Mouse (Mus musculus) neural tube, embryonic 13.5 days (tissue): ENCODE results near the gene Sct. TPM values are rescaled to one million over a fixed set of nuclear protein-coding genes. Genes with fewer than 3 reads are reported as not detected.

Experiments
- ATAC-seq: fragments of 200-750 bp; cut with Nextera tagmentation; 2 replicates; pipeline ENCODE4 v1.8.0; 2017; ENCODE audit warnings: low read depth, mild to moderate bottlenecking, moderate TSS enrichment, moderate library complexity
- H3K27ac ChIP-seq: fragments of 300-500 bp; sonication (generic); replicated peaks from 2 replicates; pipeline ENCODE4 v1.5.1; 2015; ENCODE audit warnings: moderate library complexity, mild to moderate bottlenecking, inconsistent platforms
- H3K27me3 ChIP-seq: fragments of 300-500 bp; sonication (generic); 2 replicates; pipeline ENCODE4 v1.6.1; 2015; ENCODE audit warnings: mild to moderate bottlenecking, inconsistent platforms
- H3K36me3 ChIP-seq: fragments of 300-500 bp; sonication (generic); 2 replicates; pipeline ENCODE4 v1.6.1; 2015; ENCODE audit warnings: mild to moderate bottlenecking, inconsistent platforms
- H3K4me1 ChIP-seq: fragments of 300-500 bp; sonication (generic); replicated peaks from 2 replicates; pipeline ENCODE4 v1.6.1; 2015; ENCODE audit warnings: inconsistent platforms
- H3K4me2 ChIP-seq: fragments of 300-500 bp; sonication (generic); 2 replicates; pipeline ENCODE4 v1.6.1; 2015; ENCODE audit warnings: inconsistent platforms, mild to moderate bottlenecking, moderate library complexity
- H3K4me3 ChIP-seq: fragments of 300-500 bp; sonication (generic); 2 replicates; pipeline ENCODE4 v1.5.1; 2015; ENCODE audit warnings: mild to moderate bottlenecking, inconsistent platforms
- H3K9ac ChIP-seq: fragments of 300-500 bp; sonication (generic); 2 replicates; pipeline ENCODE4 v1.6.1; 2015; ENCODE audit warnings: moderate library complexity, mild to moderate bottlenecking, inconsistent platforms
- H3K9me3 ChIP-seq: fragments of 300-500 bp; sonication (generic); 2 replicates; pipeline ENCODE4 v1.6.1; 2016; ENCODE audit warnings: inconsistent platforms
- WGBS: fragments of 180-500 bp; shearing (Covaris S2); methylation state at CpG from one replicate; pipeline ENCODE4 v1.1.7; 2015; 5-methylcytosine and 5-hydroxymethylcytosine counted together
- polyA plus RNA-seq: library from polyadenylated mRNA; unstranded; fragments of >200 nt; fragmentation: Nextera tagmentation; extraction: Ambion mirVana; gene quantifications from 2 replicates; pipeline ENCODE4 v1.2.1, GENCODE M21; 2015

Gene Sct
- polyA plus RNA-seq, 1 experiment from 2014 or later, result 5.8 TPM

- no peak for ATAC-seq
- no peaks in the 10 kb centered on the region for H3K4me1 ChIP-seq
- H3K4me3 ChIP-seq, result no peak overlapping the region
- no peak overlapping the region for H3K27ac ChIP-seq
- no peak overlapping the region for H3K4me2 ChIP-seq
- H3K9me3 ChIP-seq, result no peaks in the 10 kb centered on the region
- no peak overlapping the region for H3K9ac ChIP-seq
- 84% methylated on average over 1 of the region's 1 CpGs for WGBS
- H3K36me3 ChIP-seq, result peaks cover 96% of the 10 kb centered on the region
- H3K27me3 ChIP-seq, result no peaks in the 10 kb centered on the region
These were observed 23.9 kb upstream of the Sct start for GRCm38 (mm10) chr7:141302702-141303268.

- Histone ChIP-seq H3K27me3 (peaks cover 2% of the 10 kb centered on the region), H3K9ac (no peak overlapping the region), H3K9me3 (no peaks in the 10 kb centered on the region), H3K4me3 (no peak overlapping the region), H3K4me1 (no peaks in the 10 kb centered on the region), H3K36me3 (peaks cover 96% of the 10 kb centered on the region), H3K4me2 (no peak overlapping the region), H3K27ac (no peak overlapping the region)
- 97% methylated on average over 9 of the region's 9 CpGs for WGBS
- ATAC-seq, result no peak
These were observed 22.5 kb upstream of the Sct start for GRCm38 (mm10) chr7:141301386-141301785.

GRCm38 (mm10) chr7:141299175-141299574 lies 20.2 kb upstream of the Sct start:
- WGBS, result 97% methylated on average over 8 of the region's 8 CpGs
- no peak overlapping the region for H3K27ac ChIP-seq
- ATAC-seq, result no peak

DNA sequence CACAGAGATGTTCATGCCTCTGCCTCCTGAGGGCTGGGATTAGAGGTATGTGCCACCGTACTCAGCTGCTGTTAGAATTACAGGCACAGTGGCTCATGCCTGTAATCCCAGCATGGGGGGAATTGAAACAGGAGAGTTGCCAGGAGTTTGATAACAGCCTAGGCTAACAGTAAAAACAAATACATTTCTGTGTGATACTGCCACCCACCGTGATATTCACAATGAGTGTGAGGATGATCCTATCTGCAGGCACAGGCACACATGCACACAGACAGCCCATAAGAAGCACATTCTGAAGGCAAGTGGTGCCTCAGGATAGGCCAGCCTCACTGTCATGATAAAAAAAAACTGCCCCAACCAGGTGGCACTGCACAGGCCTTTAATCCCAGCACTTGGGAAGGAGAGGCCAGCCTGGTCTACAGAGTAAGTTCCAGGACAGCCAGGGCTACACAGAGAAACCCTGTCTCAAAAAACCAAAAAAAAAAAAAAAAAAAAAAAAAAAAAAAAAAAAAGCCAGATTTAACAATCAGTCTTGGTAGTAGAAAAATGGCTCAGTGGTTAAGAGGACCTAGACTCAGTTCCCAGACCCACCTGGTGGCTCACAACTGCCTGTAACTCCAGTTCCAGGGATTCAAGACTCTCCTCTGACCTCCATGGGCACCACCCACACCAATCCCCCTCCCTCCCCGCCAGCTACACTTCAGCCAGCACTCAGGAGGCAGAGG lies 19.2 kb upstream of the Sct start:
- Histone ChIP-seq H3K9me3 (no peaks in the 10 kb centered on the region), H3K27me3 (peaks cover 35% of the 10 kb centered on the region), H3K36me3 (peaks cover 65% of the 10 kb centered on the region), H3K27ac (no peak overlapping the region), H3K4me1 (peaks cover 15% of the 10 kb centered on the region), H3K9ac (no peak overlapping the region), H3K4me2 (no peak overlapping the region), H3K4me3 (no peak overlapping the region)
- no peak for ATAC-seq
- 81% methylated on average over 3 of the region's 3 CpGs for WGBS

More at GRCm38 (mm10) chr7:141299175-141299574, 20.2 kb upstream of the Sct start:
- no peaks in the 10 kb centered on the region for H3K9me3 ChIP-seq
- H3K9ac ChIP-seq, result no peak overlapping the region
- H3K4me2 ChIP-seq, result no peak overlapping the region
- H3K27me3 ChIP-seq, result peaks cover 24% of the 10 kb centered on the region
- H3K4me3 ChIP-seq, result no peak overlapping the region
- peaks cover 75% of the 10 kb centered on the region for H3K36me3 ChIP-seq
- H3K4me1 ChIP-seq, result peaks cover 7% of the 10 kb centered on the region

DNA sequence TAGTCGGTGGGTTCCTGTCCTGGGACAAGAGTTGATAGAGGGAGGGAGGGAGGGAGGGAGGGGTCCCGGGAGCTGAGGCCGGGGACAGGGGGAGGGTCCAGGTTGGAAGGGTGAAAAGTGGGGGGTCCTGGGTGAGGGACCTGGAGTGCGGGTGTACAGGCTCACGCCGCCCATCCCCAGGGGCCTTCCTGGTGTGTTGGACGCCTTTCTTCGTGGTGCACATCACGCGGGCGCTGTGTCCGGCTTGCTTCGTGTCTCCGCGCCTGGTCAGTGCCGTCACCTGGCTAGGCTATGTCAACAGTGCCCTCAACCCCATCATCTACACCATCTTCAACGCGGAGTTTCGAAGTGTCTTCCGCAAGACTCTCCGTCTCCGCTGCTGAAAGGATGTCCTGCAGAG lies 15.5 kb upstream of the Sct start:
- peaks cover 30% of the 10 kb centered on the region for H3K36me3 ChIP-seq
- H3K9me3 ChIP-seq, result no peaks in the 10 kb centered on the region
- 8% methylated on average over 22 of the region's 22 CpGs for WGBS
- no peak overlapping the region for H3K27ac ChIP-seq
- no peak for ATAC-seq
- H3K4me2 ChIP-seq, result peak overlapping the region; percentile 63
- peak overlapping the region; percentile 34 for H3K4me3 ChIP-seq
- H3K27me3 ChIP-seq, result peaks cover 71% of the 10 kb centered on the region
- peaks cover 31% of the 10 kb centered on the region for H3K4me1 ChIP-seq
- peak overlapping the region; percentile 60 for H3K9ac ChIP-seq

GRCm38 (mm10) chr7:141293852-141294471 lies 15.0 kb upstream of the Sct start:
- no peak for ATAC-seq
- Histone ChIP-seq H3K9me3 (no peaks in the 10 kb centered on the region), H3K4me2 (peak overlapping the region; percentile 63), H3K4me3 (peak overlapping the region; percentile 34), H3K27me3 (peaks cover 72% of the 10 kb centered on the region), H3K36me3 (peaks cover 25% of the 10 kb centered on the region), H3K4me1 (peaks cover 31% of the 10 kb centered on the region), H3K27ac (no peak overlapping the region), H3K9ac (peak overlapping the region; percentile 60)
- WGBS, result 2% methylated on average over 53 of the region's 53 CpGs

GRCm38 (mm10) chr7:141292583-141293388 lies 13.9 kb upstream of the Sct start:
- no peaks in the 10 kb centered on the region for H3K9me3 ChIP-seq
- H3K4me1 ChIP-seq, result peaks cover 31% of the 10 kb centered on the region
- ATAC-seq, result peak; percentile 54
- peaks cover 15% of the 10 kb centered on the region for H3K36me3 ChIP-seq
- 30% methylated on average over 15 of the region's 15 CpGs for WGBS
- H3K9ac ChIP-seq, result peak overlapping the region; percentile 71; the same call in 1 of the 2 replicates
- no peak overlapping the region for H3K27ac ChIP-seq
- peaks cover 72% of the 10 kb centered on the region for H3K27me3 ChIP-seq
- H3K4me3 ChIP-seq, result peak overlapping the region; percentile 49
- peak overlapping the region; percentile 84 for H3K4me2 ChIP-seq

GRCm38 (mm10) chr7:141291921-141292582 lies 13.1 kb upstream of the Sct start, which contains the start of gene Drd4:
TSS of gene Drd4 (plus strand) at chr7:141292006.
- peak within 1 kb of the TSS; percentile 84 for H3K4me2 ChIP-seq

DNA sequence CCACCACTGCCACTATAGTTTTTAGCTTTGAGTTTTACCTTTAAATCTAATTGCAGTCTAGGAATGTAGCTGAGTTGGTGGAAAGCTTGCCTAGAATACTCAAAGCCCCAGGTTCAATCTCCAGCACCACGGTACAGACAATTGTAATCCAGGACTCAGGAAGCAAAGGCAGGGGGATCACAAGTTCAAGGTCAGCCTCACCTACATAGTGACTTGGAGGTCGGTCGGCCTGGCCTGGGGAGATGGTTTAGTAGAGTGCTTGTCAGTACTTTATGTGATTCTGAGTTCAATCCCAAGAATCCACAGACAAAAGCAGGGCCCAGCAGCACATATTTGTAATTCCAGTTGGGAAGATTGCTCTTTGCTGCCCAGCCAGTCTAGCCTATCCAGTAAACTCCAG lies 9.1 kb upstream of the Sct start:
- H3K27ac ChIP-seq, result no peak overlapping the region
- 88% methylated on average over 3 of the region's 3 CpGs for WGBS

More at GRCm38 (mm10) chr7:141291921-141292582, 13.1 kb upstream of the Sct start, which contains the start of gene Drd4:
- no peak within 1 kb of the TSS for H3K27ac ChIP-seq
- 2% methylated on average over 46 of the region's 46 CpGs for WGBS
- peaks cover 31% of the 10 kb centered on the region for H3K4me1 ChIP-seq
- H3K27me3 ChIP-seq, result peaks cover 72% of the 10 kb centered on the region
- ATAC-seq, result peak; percentile 70
- no peaks in the 10 kb centered on the region for H3K9me3 ChIP-seq
- H3K9ac ChIP-seq, result peak within 1 kb of the TSS; percentile 71
- peaks cover 8% of the 10 kb centered on the region for H3K36me3 ChIP-seq
- H3K4me3 ChIP-seq, result peak within 1 kb of the TSS; percentile 49

DNA sequence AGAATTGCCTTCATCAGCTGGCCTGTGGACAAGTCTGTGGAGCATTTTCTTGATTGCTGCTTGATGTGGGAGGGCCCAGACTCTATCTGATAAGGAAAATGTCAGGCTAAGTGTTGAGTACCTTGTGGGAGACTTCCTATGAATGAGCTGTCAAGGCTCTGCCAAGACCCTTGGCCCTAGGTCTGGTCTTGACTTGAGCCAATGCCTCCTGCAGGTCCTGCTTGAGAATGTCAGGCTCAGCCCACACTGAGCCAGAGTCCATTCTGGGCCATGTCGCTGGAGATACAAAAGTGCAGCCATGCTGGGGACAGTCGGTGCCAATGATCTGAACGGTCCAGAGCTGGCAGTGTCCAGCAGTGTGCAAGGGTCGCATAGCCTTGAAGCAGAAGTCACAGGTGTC lies 3.8 kb upstream of the Sct start:
- Histone ChIP-seq H3K27ac (no peak overlapping the region), H3K9ac (no peak overlapping the region), H3K9me3 (no peaks in the 10 kb centered on the region), H3K4me1 (peaks cover 11% of the 10 kb centered on the region; the same call in 1 of the 2 replicates), H3K36me3 (no peaks in the 10 kb centered on the region), H3K4me3 (no peak overlapping the region), H3K4me2 (no peak overlapping the region), H3K27me3 (peaks cover 19% of the 10 kb centered on the region)
- WGBS, result 84% methylated on average over 4 of the region's 4 CpGs
- no peak for ATAC-seq

More for the DNA sequence above, 9.1 kb upstream of the Sct start:
- Histone ChIP-seq H3K9ac (no peak overlapping the region), H3K4me1 (peaks cover 15% of the 10 kb centered on the region), H3K9me3 (no peaks in the 10 kb centered on the region), H3K4me2 (no peak overlapping the region), H3K36me3 (no peaks in the 10 kb centered on the region), H3K27me3 (peaks cover 37% of the 10 kb centered on the region), H3K4me3 (no peak overlapping the region)
- ATAC-seq, result no peak

DNA sequence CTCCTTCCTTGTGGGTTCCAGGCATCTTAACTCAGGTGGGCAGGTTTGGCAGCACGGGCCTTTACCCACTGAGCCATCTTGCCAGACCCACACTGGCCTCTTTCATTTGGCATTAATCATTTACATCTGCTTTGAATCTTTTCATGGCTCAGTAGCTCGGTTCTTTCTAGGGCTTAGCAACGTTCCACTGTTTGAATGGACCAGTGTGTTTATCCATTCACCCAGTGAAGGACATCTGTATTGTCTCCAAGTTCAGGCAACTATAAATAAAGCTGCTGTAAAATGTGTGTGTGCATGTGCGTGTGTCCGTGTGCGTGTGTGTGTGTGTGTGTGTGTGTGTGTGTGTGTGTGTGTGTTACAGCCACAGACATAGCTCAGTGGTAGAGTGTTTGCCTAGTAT lies 2.5 kb upstream of the Sct start:
- ATAC-seq, result no peak
- Histone ChIP-seq H3K9ac (no peak overlapping the region), H3K4me2 (no peak overlapping the region), H3K4me1 (peaks cover 11% of the 10 kb centered on the region; the same call in 1 of the 2 replicates), H3K36me3 (no peaks in the 10 kb centered on the region), H3K4me3 (no peak overlapping the region), H3K27ac (no peak overlapping the region), H3K27me3 (peaks cover 23% of the 10 kb centered on the region), H3K9me3 (no peaks in the 10 kb centered on the region)
- 52% methylated on average over 6 of the region's 6 CpGs for WGBS
